Mouse (Mus musculus): ENCODE results near the gene Stac3.
A peak's percentile ranks its signal among the peaks of the same experiment; 100 is the strongest.

Stac3 gene

DNA sequence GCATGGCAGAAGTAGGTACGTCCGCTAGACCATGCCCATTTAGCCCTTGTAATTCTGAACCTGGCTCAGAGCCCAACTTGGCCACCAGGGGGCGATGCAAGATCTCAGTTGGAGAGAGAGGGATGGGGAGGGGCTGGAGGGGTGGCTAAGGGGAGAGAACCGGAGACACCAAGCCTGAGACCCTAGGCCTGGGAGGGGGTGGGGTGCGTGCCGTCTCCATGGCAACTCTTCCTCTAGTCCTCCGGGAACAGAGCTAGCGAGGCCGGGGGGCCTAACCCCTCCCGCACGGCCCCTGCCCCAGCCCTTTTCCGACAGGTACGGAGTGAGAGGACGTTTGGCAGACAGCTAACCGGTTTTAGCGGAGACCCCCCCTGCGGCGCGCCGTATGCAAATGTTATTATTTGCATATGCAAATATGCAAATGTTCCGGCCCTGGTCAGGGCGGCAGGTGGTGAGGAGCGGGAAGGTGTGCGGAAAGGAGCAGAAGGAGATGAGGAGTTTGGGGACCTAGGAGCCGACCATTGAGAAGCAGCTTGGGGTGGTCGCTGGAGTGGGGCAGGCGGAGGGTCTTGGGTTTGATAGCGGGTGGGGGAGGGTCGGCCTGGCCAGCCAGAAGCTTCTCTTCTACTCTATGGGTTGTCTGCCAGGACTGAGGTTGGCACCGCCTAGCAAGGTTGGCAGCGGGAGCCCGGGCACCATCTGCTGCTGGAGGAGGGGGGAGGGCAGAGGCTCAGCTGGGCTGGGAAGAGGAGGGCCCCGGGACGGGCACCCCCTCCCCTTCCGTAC is 7.8 kb downstream of the Stac3 start:
- DNase-seq (ENCODE audit: low read depth) = peak; percentile 81

GRCm38 (mm10) chr10:127509837-127510701 is 8.6 kb downstream of the Stac3 start:
- DNase-seq (ENCODE audit: low read depth) = no peak

GRCm38 (mm10) chr10:127510895-127511617 is 9.6 kb downstream of the Stac3 start:
- no peak for DNase-seq (ENCODE audit: low read depth)

DNA sequence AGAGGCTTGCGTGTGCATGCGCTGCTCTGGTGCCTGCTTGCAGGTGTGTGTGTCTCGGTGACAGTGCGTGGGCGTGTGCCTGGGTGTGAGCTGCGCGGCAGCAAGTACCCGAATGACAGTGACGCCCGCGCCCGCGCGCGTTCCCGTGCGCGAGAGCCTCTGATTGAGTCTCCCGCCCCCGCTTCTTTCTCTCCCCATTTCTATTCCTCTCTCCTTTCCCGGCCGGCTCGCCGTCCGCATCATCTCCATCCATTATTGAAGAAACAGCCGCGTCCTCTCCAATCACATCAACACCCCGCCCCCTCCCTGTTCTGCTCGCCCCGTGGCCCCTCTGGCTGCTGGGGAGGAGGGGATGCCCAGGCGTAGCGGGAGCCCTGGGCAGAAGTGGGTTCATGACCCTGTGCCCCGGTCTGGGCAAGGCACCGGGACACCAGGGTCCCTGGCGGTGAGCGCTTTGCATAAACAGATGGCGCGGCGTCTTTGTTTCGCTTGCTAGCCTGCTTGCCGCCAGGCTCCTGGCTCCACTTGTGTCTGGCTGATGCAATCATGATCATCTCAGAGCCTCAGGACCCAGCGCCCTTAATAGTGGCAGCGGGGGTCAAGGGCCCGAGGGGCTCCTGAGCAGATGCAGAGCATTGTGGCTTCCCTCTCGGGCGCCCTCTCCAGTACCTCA is 10.3 kb downstream of the Stac3 start:
- DNase-seq (ENCODE audit: low read depth) = no peak

GRCm38 (mm10) chr10:127512307-127512666 is 10.8 kb downstream of the Stac3 start:
- no peak for DNase-seq (ENCODE audit: low read depth)

DNA sequence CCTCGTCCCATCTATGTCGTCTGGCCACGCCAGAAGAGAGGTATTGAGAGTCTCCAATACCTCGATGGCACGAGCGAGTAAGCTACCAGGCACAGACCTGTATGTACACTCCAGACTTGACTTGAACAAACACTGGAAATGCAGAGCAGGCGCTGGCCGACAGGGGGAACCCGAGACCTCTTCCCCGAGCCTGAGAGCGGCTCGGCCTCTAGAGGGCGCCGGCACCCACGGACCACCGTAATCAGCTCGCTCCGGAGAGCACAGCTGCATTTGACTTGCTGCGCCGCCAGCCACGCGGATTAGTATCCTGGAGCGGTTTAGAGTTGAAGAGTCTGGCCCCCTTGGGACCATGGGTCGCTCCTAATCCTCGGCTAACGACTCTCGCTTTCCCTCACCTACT is 11.3 kb downstream of the Stac3 start:
- DNase-seq (ENCODE audit: low read depth) = peak; percentile 82

DNA sequence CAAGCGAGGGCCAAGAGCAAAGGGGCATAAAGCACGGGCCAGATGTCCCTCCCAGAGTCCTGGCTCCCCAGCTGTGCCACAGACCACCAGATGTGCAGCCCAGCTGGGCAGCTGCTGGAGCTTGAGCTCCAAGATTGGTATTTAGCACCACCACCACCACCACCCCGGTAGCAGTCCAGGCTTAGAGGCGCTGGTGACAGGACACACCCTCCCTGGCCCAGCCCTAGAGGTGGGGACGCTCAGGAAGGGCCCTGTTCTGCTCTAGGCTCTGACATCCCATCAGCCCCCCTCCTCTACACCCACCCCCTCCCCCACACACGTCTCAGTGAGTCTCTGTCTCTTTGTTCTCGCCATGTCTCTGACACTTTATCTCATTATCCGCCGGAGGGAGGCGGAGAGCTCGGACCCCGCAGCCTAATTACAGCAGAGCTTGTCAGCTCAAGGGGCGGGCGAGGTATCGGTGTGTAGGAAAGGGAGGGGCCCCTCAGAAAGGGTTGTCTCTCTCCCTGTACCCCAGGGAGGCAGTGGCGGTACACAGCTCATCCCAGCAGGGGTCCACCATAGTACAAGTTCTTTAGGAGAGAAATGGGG is 12.1 kb downstream of the Stac3 start:
- DNase-seq (ENCODE audit: low read depth) = no peak

DNA sequence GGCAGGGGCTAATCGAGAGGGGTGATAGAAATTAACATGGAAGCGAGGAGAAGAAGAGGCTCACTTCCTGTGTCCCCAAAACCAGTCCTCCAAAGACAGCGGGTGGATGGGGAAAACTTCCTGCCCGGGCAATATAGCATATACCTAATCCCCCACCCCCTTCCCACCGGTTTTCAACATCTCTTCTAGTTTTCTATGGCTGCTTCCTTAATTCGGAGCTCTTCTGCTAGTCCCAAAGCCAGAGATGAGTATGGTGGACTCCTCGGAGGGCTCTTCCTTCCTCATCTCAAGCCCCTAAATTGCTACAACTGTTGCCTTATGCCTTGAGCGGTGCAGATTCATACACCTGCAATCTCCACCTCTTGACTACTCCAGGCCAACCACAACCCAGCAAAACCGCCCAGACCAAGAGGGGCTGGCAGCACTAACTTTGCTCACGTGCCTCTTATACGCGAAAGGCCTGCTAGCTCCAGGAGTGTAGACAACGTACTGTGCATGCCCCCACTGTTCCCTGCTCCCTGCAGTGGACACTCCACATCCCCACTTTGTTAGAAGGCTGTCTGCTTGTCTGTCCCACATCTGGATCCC is 12.7 kb downstream of the Stac3 start:
- DNase-seq (ENCODE audit: low read depth) = no peak

DNA sequence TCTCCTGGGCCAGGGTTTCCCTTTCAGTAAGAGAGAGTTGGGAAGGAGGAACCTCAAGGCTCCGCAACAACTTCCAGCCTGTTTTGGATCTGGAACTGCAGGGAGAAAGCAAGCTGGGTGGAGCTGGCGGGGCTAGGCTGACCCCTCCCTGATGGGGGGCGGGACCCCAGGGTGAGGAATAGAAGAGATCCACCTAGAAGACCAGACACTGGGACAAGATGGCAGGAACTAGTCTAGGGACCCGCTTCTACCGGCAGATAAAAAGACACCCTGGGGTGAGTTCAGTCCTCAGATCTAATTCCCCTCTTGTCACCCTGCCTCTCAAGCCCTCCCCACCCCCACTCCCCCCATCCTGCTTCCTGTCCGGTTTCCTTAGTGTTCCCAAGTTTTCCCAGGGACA is 13.3 kb downstream of the Stac3 start, which contains the start of gene Ndufa4l2:
TSS of gene Ndufa4l2 (plus strand) at position 204 of the 400 bp plus-strand sequence.
- DNase-seq (ENCODE audit: low read depth) = no peak

DNA sequence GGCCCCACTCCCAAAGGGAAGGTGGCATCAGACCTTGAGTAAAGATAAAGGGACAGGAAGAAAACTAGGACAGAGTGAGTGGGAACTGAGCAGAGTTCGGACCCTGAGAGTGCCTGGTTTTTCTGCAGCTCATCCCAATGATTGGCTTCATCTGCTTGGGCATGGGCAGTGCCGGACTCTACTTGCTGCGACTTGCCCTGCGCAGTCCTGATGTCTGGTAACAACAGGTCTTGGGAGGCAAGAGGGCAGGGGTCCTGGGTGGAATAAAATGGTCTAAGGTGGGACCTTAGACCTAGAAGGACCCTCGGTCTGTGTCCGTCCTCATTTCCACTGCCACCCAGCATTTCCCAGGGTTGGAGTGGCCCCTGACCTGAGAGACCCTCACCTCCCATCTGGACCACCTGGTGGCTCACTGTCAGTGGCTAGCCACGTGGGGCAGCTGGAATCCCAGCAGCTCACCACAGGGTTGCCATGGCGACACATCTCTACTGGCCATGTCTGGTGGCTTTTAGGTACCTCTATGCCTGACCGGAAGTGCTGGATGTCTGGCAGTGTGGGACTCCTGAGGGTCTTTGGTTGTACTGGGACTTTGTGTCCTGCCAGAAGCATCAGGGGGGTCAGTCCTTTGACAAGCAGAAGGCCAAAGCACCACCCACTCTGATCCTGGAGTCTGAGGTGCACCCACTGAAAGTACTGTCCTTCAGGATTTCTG is 13.9 kb downstream of the Stac3 start:
- no peak for DNase-seq (ENCODE audit: low read depth)

DNA sequence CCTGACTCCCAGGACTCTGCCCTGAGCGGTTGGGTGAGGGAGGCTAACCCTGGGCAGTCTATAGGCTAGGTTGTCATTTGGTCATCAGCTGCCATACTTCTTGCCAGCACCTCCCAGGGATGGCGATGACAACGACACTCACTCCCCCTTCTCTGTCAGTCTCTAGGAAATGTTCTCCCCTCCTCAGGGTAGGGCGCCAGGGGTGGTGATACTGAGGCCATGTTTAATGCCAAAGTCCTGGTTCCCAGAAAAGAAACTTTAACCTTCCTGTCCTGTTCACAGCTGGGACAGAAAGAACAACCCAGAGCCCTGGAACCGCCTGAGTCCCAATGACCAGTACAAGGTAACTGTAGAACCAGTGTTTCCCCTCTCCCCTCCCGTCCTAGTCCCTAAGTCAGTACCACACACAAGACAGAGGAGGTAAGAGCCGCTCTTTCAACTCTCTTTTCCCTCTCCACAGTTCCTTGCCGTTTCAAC is 14.5 kb downstream of the Stac3 start:
- no peak for DNase-seq (ENCODE audit: low read depth)

GRCm38 (mm10) chr10:127516576-127517260 is 15.2 kb downstream of the Stac3 start:
- no peak for DNase-seq (ENCODE audit: low read depth)

DNA sequence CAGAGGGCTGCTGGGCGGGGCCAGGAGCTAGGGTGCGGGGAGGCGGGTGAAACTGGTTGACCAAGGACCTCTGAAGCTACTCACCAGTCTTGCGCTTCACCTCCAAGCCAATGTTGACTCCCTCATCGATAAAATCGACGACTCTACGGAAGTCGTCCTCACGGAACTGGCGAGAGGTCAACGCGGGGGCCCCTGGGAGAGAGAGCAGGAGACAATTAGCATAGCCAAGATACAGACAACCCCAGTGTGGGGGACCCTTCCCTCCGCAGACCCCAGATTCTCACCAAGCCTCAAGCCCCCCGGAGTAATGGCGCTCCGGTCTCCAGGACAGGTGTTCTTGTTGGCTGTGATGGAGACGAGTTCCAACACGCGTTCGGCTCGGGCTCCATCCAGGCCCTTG is 16.5 kb downstream of the Stac3 start:
- DNase-seq (ENCODE audit: low read depth) = no peak

DNA sequence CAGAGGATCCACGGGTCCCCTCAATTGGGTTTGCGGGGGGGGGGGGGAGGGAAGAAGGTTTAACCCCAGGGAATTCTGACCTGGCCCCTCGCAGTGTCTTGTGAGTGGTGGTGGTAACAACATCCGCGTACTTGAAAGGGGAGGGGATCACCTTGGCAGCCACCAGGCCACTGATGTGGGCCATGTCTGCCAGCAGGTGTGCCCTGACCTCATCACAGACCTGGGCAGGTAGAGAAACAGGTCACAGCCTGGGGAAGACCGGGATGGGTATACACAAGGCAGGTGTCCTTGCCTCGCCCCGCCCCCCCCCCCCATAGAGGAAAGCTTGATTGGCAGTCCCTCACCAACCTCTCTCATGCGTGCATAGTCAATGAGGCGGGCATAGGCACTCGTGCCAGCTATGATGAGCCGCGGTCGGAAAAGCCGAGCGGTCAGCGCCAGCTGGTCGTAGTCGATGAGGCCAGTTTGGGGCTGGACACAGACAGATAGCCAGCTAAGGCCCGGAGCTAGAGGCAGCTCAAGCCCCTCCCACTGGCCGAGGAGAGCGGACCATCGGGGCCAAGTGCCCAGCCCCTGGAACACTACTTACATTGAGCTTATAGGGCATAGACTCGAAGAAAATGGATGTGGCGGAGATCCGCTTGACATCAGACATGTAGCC is 17.7 kb downstream of the Stac3 start:
- no peak for DNase-seq (ENCODE audit: low read depth)

DNA sequence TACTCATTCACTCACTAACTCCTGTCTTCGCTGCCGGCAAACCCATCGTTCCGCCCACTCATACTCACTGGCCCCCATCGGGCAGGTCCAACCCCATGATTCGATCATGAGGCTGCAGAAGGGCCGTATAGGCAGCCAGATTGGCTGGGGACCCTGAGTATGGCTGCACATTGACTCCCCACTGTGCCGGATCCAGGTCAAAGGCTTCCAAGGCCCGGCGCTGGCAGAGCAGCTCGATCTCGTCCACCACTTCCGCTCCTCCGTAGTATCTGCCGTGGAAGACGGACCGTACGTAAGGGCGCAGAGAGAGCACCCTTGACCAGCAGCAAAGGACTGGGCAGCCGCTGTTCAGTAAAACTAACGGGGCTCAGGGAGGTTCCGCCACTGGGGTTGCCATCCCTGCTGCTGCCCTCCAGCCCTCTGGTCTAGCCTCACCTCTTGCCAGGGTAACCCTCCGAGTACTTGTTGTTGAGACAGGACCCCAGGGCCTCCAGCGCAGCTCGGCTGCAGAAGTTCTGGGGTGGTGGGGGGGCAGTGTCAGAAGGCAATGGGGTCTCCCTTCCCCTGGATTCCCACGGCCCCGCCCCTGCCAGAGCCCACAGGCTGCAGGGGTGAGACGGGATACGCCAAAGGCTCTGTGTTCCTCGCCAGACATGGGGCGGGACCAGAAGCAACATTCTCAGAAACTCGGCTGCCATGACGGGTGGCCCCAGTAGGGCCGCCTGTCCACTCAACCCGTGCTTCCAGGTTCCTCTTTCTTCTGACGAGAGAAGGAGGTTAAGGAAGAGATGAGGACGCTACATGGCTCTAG is 18.6 kb downstream of the Stac3 start:
- no peak for DNase-seq (ENCODE audit: low read depth)

- no peak for DNase-seq (ENCODE audit: low read depth)
Measured at GRCm38 (mm10) chr10:127520714-127521357, 19.4 kb downstream of the Stac3 start.

DNA sequence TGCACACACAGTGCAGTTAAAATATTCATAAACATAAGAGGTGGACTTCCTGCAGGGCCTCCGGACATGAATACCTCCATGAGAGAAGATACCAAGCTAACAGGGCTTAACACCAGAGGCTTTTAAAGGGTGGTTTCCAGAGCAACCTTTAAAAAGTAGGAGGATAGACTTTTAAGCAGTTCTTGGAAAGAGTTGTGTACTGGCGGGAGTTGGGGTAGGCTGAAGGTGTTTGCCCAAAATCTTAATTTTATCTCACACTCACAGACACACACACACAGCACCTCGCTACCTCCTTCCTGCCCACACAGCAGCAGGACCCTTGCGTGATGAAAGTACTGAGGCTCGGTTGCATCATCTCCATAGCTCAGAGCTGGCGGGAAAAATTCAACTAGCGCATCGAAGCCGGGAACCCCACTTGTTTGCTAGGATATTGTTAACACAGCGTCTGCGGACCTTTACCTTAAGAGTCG is 20.2 kb downstream of the Stac3 start:
- DNase-seq (ENCODE audit: low read depth) = peak; percentile 70

DNA sequence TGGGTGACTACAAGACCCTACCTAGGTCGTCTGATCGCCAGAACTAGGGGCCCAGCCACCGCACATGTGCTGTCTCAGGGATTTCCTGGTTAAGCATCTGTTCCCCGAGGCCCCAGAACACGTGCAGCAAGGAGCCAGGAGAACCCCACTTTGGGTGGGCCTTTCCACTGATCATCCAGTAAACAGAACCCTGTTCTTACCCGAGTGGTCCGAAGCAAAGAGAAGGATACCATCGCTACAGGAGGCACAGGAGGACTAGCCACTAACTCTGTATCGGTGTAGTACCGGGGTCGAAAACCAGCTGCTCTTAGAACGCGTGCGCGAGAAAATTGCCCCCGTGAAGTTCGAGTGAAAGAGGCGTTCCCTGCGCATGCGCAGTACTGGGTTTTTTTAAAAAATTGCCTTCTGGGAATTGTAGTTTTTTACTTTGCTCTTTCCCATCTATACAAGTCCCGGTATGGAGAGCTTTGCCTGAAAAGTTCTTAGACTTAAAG is 20.6 kb downstream of the Stac3 start, which contains the start of gene Shmt2:
TSS of gene Shmt2 (minus strand) at position 357 of the 494 bp plus-strand sequence.
- DNase-seq (ENCODE audit: low read depth) = peak; percentile 96

Data from c-Kit-positive CD71-positive TER-119-negative erythroid progenitor cells, embryonic 14.5 days (primary cell).